Mouse (Mus musculus) bone marrow macrophage, adult 2 months (primary cell): Measurements from ENCODE around the gene Zfp366.

ENCODE experiments used
- CTCF ChIP-seq: IDR thresholded peaks from 2 replicates; pipeline ENCODE4 v1.5.1; 2012; ENCODE audit warnings: low read depth, mild to moderate bottlenecking, low read length, moderate library complexity
- POLR2A ChIP-seq: IDR thresholded peaks from 2 replicates; pipeline ENCODE4 v1.6.1; 2012; ENCODE audit warnings: mild to moderate bottlenecking, low read depth, low read length, borderline replicate concordance

DNA sequence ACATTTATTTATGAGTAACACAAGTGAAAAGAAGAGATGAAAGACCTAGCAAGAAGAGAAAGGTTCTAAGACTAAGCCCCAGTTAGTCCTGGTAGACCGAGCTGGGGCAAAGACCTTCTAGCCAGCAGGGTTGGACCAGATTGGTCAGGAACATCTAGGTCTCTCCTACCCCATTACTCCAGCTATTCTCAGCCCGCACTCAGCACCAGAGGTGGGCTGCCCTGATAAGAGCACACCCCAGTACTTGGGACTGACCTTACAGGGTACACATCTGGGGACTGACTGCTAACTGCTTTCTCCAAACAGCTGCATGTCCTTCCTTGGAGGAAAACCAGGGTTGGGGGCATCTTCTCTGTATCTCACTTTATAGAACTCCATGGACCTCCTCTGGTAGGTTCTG, 66.2 kb downstream of the Zfp366 start:
- no peak for TF ChIP-seq POLR2A
- TF ChIP-seq CTCF: no peak
